Comparison of ENCODE assay signal across 16 mouse cellular contexts in the genomic region with DNA sequence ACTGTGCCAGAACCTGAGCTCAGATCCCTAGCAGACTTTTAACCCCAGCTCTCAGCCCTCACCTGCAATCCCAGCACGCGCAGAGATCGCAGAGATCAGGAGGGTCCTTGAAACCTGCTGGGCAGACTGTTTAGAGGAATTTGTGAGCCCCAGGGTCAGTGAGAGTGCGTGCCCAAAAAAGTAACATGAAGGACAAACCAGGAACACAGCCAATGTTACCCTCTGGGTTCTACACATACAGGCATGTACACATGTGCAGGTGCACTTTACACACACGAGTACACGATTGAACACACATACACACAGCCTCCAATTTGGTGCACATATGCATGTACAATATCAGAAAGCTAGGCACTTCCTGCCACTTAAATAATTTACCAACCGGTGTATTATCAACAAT.
A peak's percentile ranks its signal among the peaks of the same experiment; 100 is the strongest.
DNase-seq lines count a peak whose midpoint lies in the region; ATAC-seq lines count a peak whose summit lies in the region.
"Had no signal": no experiment of that assay in that cellular context is flagged by ENCODE, and none has a peak within 500 bp of the region (broad histone marks: within the 10 kb centered on the region; RNA-seq: fewer than 3 reads in every experiment).

No protein-coding gene starts in this region.

- no peak overlapping the region for H3K4me2 ChIP-seq in hindbrain, embryonic 11.5 days (replicated peaks; ENCODE audit: low read depth, low read length)
- no peak overlapping the region for H3K4me2 ChIP-seq in hindbrain, embryonic 16.5 days (ENCODE audit: low read length)
- no peak overlapping the region for H3K4me2 ChIP-seq in midbrain, embryonic 16.5 days (ENCODE audit: low read length)
- no peak overlapping the region for H3K4me2 ChIP-seq in liver, embryonic 11.5 days
- no peak overlapping the region for H3K4me2 ChIP-seq in forebrain, embryonic 13.5 days
- H3K4me2 ChIP-seq: embryonic facial prominence, embryonic 13.5 days had no signal

- no peak overlapping the region for H3K4me3 ChIP-seq in heart, embryonic 10.5 days
- no peak overlapping the region for H3K4me3 ChIP-seq in hindbrain, embryonic 11.5 days (ENCODE audit: low read depth, low read length)
- no peak overlapping the region for H3K4me3 ChIP-seq in hindbrain, embryonic 16.5 days (ENCODE audit: low read length)
- no peak overlapping the region for H3K4me3 ChIP-seq in midbrain, embryonic 16.5 days (ENCODE audit: low read depth, low read length)
- no peak overlapping the region for H3K4me3 ChIP-seq in liver, embryonic 11.5 days (ENCODE audit: low read depth, low read length)
- H3K4me3 ChIP-seq in forebrain, embryonic 13.5 days, result no peak overlapping the region
- H3K4me3 ChIP-seq: embryonic facial prominence, embryonic 13.5 days had no signal

- no peaks in the 10 kb centered on the region for H3K27me3 ChIP-seq in heart, embryonic 10.5 days (ENCODE audit: insufficient read depth, poor library complexity, severe bottlenecking)
- no peaks in the 10 kb centered on the region for H3K27me3 ChIP-seq in hindbrain, embryonic 11.5 days (ENCODE audit: control insufficient read depth, insufficient read depth, low read length)
- no peaks in the 10 kb centered on the region for H3K27me3 ChIP-seq in hindbrain, embryonic 16.5 days (replicated peaks; ENCODE audit: control insufficient read depth, insufficient read depth, low read length)
- H3K27me3 ChIP-seq in midbrain, embryonic 16.5 days (ENCODE audit: control insufficient read depth, insufficient read depth, low read depth, low read length), result no peaks in the 10 kb centered on the region
- H3K27me3 ChIP-seq in liver, embryonic 11.5 days (replicated peaks; ENCODE audit: control insufficient read depth, insufficient read depth, low read length), result no peaks in the 10 kb centered on the region
- no peaks in the 10 kb centered on the region for H3K27me3 ChIP-seq in forebrain, embryonic 13.5 days

- H3K9ac ChIP-seq in hindbrain, embryonic 11.5 days (ENCODE audit: low read depth, low read length), result no peak overlapping the region
- no peak overlapping the region for H3K9ac ChIP-seq in hindbrain, embryonic 16.5 days (ENCODE audit: low read depth, low read length)
- H3K9ac ChIP-seq in midbrain, embryonic 16.5 days (ENCODE audit: low read depth, low read length), result no peak overlapping the region
- H3K9ac ChIP-seq in liver, embryonic 11.5 days (ENCODE audit: low read depth, low read length), result no peak overlapping the region
- no peak overlapping the region for H3K9ac ChIP-seq in forebrain, embryonic 13.5 days
- H3K9ac ChIP-seq: embryonic facial prominence, embryonic 13.5 days had no signal

- WGBS in heart, embryonic 10.5 days, result 39% methylated on average over 7 of the region's 7 CpGs
- 39% methylated on average over 7 of the region's 7 CpGs for WGBS in hindbrain, embryonic 11.5 days
- 49% methylated on average over 7 of the region's 7 CpGs for WGBS in hindbrain, embryonic 16.5 days
- 48% methylated on average over 7 of the region's 7 CpGs for WGBS in midbrain, embryonic 16.5 days
- 69% methylated on average over 7 of the region's 7 CpGs for WGBS in liver, embryonic 11.5 days
- WGBS in forebrain, embryonic 13.5 days, result 36% methylated on average over 7 of the region's 7 CpGs

- H3K36me3 ChIP-seq in heart, embryonic 10.5 days, result no peaks in the 10 kb centered on the region
- no peaks in the 10 kb centered on the region for H3K36me3 ChIP-seq in hindbrain, embryonic 11.5 days (ENCODE audit: control insufficient read depth, insufficient read depth, low read length)
- no peaks in the 10 kb centered on the region for H3K36me3 ChIP-seq in hindbrain, embryonic 16.5 days (ENCODE audit: control insufficient read depth, insufficient read depth, low read length)
- H3K36me3 ChIP-seq in midbrain, embryonic 16.5 days (ENCODE audit: control insufficient read depth, insufficient read depth, low read length), result no peaks in the 10 kb centered on the region
- no peaks in the 10 kb centered on the region for H3K36me3 ChIP-seq in liver, embryonic 11.5 days (ENCODE audit: control insufficient read depth, insufficient read depth, low read length)
- no peaks in the 10 kb centered on the region for H3K36me3 ChIP-seq in forebrain, embryonic 13.5 days (ENCODE audit: poor library complexity, severe bottlenecking)
- H3K36me3 ChIP-seq: embryonic facial prominence, embryonic 13.5 days had no signal

- no peaks in the 10 kb centered on the region for H3K9me3 ChIP-seq in heart, embryonic 10.5 days
- no peaks in the 10 kb centered on the region for H3K9me3 ChIP-seq in hindbrain, embryonic 11.5 days (ENCODE audit: control insufficient read depth, low read length)
- no peaks in the 10 kb centered on the region for H3K9me3 ChIP-seq in hindbrain, embryonic 16.5 days (ENCODE audit: control insufficient read depth, low read length)
- H3K9me3 ChIP-seq in midbrain, embryonic 16.5 days (replicated peaks; ENCODE audit: control insufficient read depth, low read length, poor library complexity, severe bottlenecking), result no peaks in the 10 kb centered on the region
- H3K9me3 ChIP-seq in liver, embryonic 11.5 days (ENCODE audit: control insufficient read depth, low read length), result no peaks in the 10 kb centered on the region
- no peaks in the 10 kb centered on the region for H3K9me3 ChIP-seq in forebrain, embryonic 13.5 days (replicated peaks)
- H3K9me3 ChIP-seq: embryonic facial prominence, embryonic 13.5 days had no signal

- no peak for ATAC-seq in hindbrain, embryonic 11.5 days (ENCODE audit: low FRiP score)
- ATAC-seq in hindbrain, embryonic 16.5 days, result 0 out of 2 replicates have a peak, but pooled peaks have one; percentile 45
- no peak for ATAC-seq in midbrain, embryonic 16.5 days
- ATAC-seq in liver, embryonic 11.5 days (replicated peaks; ENCODE audit: low FRiP score), result no peak
- ATAC-seq in forebrain, embryonic 13.5 days, result no peak

- H3K27ac ChIP-seq in heart, embryonic 10.5 days, result no peak overlapping the region
- H3K27ac ChIP-seq in hindbrain, embryonic 11.5 days (ENCODE audit: low read depth, low read length), result peak overlapping the region; percentile 67
- H3K27ac ChIP-seq in hindbrain, embryonic 16.5 days (ENCODE audit: low read depth, low read length), result no peak overlapping the region
- H3K27ac ChIP-seq in midbrain, embryonic 16.5 days (ENCODE audit: low read length), result peak overlapping the region; percentile 6; the same call in 1 of the 2 replicates
- H3K27ac ChIP-seq in liver, embryonic 11.5 days (ENCODE audit: low read depth, low read length), result no peak overlapping the region
- H3K27ac ChIP-seq in forebrain, embryonic 13.5 days, result no peak overlapping the region
- H3K27ac ChIP-seq: embryonic facial prominence, embryonic 13.5 days had no signal

- peaks cover 7% of the 10 kb centered on the region; the same call in 1 of the 2 replicates for H3K4me1 ChIP-seq in heart, embryonic 10.5 days
- H3K4me1 ChIP-seq in hindbrain, embryonic 11.5 days (replicated peaks; ENCODE audit: control insufficient read depth, insufficient read depth, low read length), result no peaks in the 10 kb centered on the region
- H3K4me1 ChIP-seq in hindbrain, embryonic 16.5 days (ENCODE audit: control insufficient read depth, insufficient read depth, low read depth, low read length), result peaks cover 15% of the 10 kb centered on the region
- peaks cover 11% of the 10 kb centered on the region for H3K4me1 ChIP-seq in midbrain, embryonic 16.5 days (ENCODE audit: control insufficient read depth, insufficient read depth, low read length)
- no peaks in the 10 kb centered on the region for H3K4me1 ChIP-seq in liver, embryonic 11.5 days (replicated peaks; ENCODE audit: control insufficient read depth, insufficient read depth, low read length)
- peaks cover 16% of the 10 kb centered on the region for H3K4me1 ChIP-seq in forebrain, embryonic 13.5 days

- peak; percentile 58 for DNase-seq in heart, embryonic 10.5 days (ENCODE audit: low spot score)
- no peak for DNase-seq in heart, adult 9 months (ENCODE audit: low spot score in 2 of 2)
- DNase-seq in hindbrain, embryonic 11.5 days (ENCODE audit: low spot score), result peak; percentile 16
- no peak for DNase-seq in liver, embryonic 11.5 days (ENCODE audit: low spot score)
- DNase-seq in gastrocnemius, adult 8-10 months (ENCODE audit: low spot score in 2 of 2), result no peak
- DNase-seq: gastrocnemius, postnatal 10 days; heart, adult 18-20 months; kidney, adult 9 months; layer of hippocampus, postnatal 36 days; liver; lung, adult 18-20 months; thymus, postnatal 25 days had no signal

Comparison
In these comparisons a context has a peak if more than half of its experiments do, and no peak if none do; other contexts are left out.
1. DNase-seq: peak in heart, embryonic 10.5 days (single experiment) and hindbrain, embryonic 11.5 days (single experiment); none in heart, adult 9 months (0 of 2), liver, embryonic 11.5 days (single experiment) and gastrocnemius, adult 8-10 months (0 of 2).
2. H3K27ac ChIP-seq: peak in hindbrain, embryonic 11.5 days (single experiment) and midbrain, embryonic 16.5 days (single experiment); none in heart, embryonic 10.5 days (single experiment), hindbrain, embryonic 16.5 days (single experiment), liver, embryonic 11.5 days (single experiment) and forebrain, embryonic 13.5 days (single experiment).